Mouse (Mus musculus) small intestine, adult 2 months (tissue): Measurements from ENCODE around the gene Lgals4.

Experiments
- CTCF ChIP-seq: fragments of 200-500 bp; IDR thresholded peaks from 2 replicates; pipeline ENCODE4 v1.5.1; 2012; ENCODE audit warnings: low read depth, mild to moderate bottlenecking, control low read depth, inconsistent platforms, low read length, moderate library complexity, mixed read lengths; ENCODE audit not compliant: insufficient replicate concordance, insufficient read length; ENCODE audit errors: extremely low read depth
- POLR2A ChIP-seq: fragments of 200-500 bp; IDR thresholded peaks from 2 replicates; pipeline ENCODE4 v1.6.1; 2012; ENCODE audit warnings: low read depth, mild to moderate bottlenecking, control low read depth, inconsistent platforms, low read length, moderate library complexity

- TF ChIP-seq CTCF (no peak), POLR2A (no peak)
These were observed 17.0 kb downstream of the Lgals4 start for GRCm38 (mm10) chr7:28850642-28851041.
